Mouse (Mus musculus) A20 (cell line): ENCODE measurements around the gene Gm4450.
"Not testable (repeated sequence)": the region's sequence is repeated elsewhere in the genome, so short reads cannot be mapped to it uniquely, and the experiment has no call there.

Experiments used
- DNase-seq: peaks from one replicate; pipeline ENCODE4 v3.0.0-alpha.2; 2011; ENCODE audit warnings: low read depth, low spot score

The Gm4450 gene

GRCm38 (mm10) chr3:98417328-98417727, 39.6 kb downstream of the Gm4450 start:
- DNase-seq = peak; percentile 80

GRCm38 (mm10) chr3:98416426-98417250, 40.3 kb downstream of the Gm4450 start:
- no peak for DNase-seq

GRCm38 (mm10) chr3:98414296-98414695, 42.6 kb downstream of the Gm4450 start:
- no peak for DNase-seq

GRCm38 (mm10) chr3:98413733-98414132, 43.2 kb downstream of the Gm4450 start:
- DNase-seq = no peak

GRCm38 (mm10) chr3:98410619-98411580, 46.0 kb downstream of the Gm4450 start:
- not testable (repeated sequence) for DNase-seq

- DNase-seq = peak; percentile 56
These were observed 49.6 kb downstream of the Gm4450 start for GRCm38 (mm10) chr3:98407261-98407780.

- DNase-seq = peak; percentile 94
These were observed 50.3 kb downstream of the Gm4450 start for GRCm38 (mm10) chr3:98406569-98407144.

- not testable (repeated sequence) for DNase-seq
These were observed 51.0 kb downstream of the Gm4450 start for GRCm38 (mm10) chr3:98405877-98406276.

GRCm38 (mm10) chr3:98404268-98404895, 52.5 kb downstream of the Gm4450 start:
- not testable (repeated sequence) for DNase-seq
